Mouse (Mus musculus): Measurements from ENCODE around the gene Btnl2. TPM values are rescaled to one million over a fixed set of nuclear protein-coding genes. Genes with fewer than 3 reads are reported as not detected.
"Not testable (repeated sequence)": the region's sequence is repeated elsewhere in the genome, so short reads cannot be mapped to it uniquely, and the experiment has no call there.

Gene Btnl2
- under 1 TPM in 1 of 2 experiments, not detected in 1; 0.23 TPM for polyA plus RNA-seq (2017; shearing (Covaris generic))

DNA sequence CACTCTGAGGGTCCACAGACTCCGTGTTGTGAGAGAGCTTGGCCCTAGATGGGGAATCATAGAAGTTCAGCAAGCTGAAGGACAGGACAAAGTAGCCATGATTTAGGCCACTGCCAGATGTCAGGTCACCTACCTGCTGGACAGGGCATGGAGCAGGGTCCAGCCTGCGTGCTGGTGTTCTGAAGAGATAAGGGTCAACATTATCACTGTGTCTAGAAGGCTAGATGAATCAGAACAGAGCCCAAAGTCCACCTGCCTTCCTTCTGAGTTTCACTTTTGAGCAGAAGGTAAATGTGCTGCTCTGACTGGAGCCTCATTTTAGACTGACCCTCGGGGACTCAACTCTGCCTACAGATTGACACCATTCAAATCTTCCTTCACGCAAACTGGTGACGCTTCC, at the start of gene Btnl2:
TSS of gene Btnl2 (plus strand) at position 284 of the 400 bp plus-strand sequence.
- ATAC-seq: no peak

- peak; percentile 85 for ATAC-seq
Measured at GRCm38 (mm10) chr17:34305380-34306030, 49.1 kb upstream of the Btnl2 start, which contains the start of gene H2-Eb1. H2-Eb1 (plus strand) TSS chr17:34305867.

- no peak for ATAC-seq
Measured at GRCm38 (mm10) chr17:34306407-34306806, 48.2 kb upstream of the Btnl2 start.

DNA sequence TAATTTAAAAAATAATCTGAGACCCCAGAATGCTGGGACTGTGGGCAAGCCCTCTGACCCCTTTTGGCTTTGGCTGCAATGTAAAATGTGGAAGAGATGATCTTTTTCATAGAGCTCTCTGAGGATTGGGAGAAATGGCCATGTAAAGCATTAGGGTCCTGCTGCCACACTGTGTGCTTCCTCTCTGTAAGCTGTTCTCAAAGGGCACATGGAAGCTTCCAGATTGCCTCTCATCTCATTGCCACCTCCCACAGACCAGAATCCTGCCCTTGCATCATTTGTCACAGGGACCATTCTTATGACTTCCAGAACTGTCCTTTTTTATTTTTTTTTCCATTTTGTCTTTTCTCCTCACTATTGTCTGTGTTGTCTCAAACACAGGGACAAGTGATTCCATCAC, 47.4 kb upstream of the Btnl2 start:
- ATAC-seq: no peak

DNA sequence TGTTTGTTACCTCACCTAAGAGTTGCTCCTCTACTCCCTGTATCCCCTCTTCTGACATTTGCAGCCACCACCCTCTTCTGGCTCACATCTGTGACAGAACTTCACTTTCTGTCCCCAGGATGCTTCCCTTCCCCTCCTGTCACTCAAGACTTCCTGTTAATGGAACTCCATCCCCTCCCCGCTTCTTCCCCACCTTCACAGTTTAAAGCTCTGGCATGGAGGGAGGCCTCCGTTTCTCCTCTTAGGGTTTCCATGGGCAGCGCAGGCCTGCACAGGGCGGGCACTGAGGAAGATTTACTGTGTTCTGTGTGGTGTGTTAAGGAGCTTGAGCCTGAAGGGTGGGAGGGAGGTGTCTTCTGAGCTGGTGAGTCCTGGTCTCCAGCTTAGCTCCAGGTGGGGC, 46.5 kb upstream of the Btnl2 start:
- no peak for ATAC-seq

GRCm38 (mm10) chr17:34309225-34309624, 45.4 kb upstream of the Btnl2 start:
- ATAC-seq: no peak

DNA sequence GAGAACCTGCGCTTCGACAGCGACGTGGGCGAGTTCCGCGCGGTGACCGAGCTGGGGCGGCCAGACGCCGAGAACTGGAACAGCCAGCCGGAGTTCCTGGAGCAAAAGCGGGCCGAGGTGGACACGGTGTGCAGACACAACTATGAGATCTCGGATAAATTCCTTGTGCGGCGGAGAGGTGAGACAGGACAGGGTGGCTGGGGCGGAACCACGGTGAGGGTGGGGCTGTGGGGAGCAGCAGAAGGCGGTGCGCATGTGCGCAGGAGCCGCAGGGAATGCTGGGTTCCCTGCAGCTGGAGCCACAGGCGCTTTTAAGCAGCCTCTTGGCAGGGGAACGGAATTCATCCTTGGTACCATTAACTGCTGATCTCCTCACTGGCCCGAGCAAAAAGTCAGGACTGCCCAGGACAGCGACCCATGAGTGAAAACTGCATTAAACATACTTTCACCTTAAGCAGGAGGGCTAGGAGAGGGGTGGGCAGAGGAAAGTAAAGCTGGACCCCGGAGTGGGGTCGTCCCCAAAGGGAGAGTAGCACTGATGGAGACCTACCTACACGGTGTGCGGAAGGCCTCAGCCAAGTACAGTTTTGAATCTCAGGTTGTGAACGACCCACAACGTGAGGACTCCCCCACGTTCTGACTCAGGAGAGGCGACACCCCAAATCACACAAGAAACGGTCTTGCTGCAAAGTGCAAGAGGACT, 44.8 kb upstream of the Btnl2 start:
- peak; percentile 36 for ATAC-seq

DNA sequence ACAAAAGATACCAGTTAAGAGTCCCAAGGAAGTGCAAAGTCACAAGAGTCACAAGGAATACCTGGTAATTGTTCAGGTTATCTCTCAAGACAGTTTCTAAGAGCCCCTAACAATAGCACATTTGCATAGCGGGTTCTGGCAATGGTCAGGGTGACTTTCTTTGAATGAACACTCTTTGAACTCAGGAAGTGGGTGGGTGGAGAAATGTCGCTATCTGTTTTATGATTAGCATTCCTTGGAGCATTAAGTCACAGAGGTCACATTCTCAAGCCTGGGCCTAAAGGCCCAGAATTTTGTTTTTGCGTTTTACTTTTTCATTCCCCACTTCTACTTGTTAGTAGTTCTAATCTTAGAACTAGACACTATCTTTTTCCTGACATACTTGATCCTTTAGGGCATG, 44.1 kb upstream of the Btnl2 start:
- not testable (repeated sequence) for ATAC-seq

- ATAC-seq: no peak
Measured at GRCm38 (mm10) chr17:34312185-34312584, 42.4 kb upstream of the Btnl2 start.

DNA sequence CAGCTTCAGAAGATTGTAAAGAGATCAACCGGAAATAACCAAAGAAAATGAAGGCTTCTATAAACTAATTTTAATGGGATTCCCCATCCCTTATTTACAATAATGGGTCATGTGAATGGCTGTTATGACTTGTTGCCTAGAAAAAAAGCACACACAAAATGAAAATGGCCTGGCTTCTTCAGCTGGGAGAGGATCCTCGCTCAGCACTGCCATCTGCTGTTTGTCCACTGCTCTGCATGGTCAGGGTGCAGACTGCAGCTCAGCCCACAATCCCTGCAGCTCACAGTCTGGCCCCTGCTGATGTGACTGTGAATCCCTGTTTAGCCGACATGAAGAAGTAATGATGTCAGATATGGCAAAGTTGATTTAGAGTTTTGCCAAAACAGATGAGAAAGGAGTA, 41.2 kb upstream of the Btnl2 start:
- ATAC-seq: peak; percentile 72

DNA sequence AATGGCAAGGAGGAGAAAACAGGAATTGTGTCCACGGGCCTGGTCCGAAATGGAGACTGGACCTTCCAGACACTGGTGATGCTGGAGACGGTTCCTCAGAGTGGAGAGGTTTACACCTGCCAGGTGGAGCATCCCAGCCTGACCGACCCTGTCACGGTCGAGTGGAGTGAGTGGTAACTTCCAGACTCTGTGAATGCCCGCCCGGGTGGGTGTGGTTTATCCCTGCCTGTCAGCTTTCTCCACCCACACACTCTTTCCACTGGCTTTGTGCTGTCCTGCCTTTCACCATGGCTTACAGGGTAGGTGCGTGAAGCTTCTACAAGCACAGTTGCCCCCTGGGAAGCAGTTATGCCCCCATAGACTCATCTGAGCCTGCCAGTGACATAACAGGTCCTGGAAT, 40.3 kb upstream of the Btnl2 start:
- no peak for ATAC-seq

GRCm38 (mm10) chr17:34315512-34315911, 39.1 kb upstream of the Btnl2 start:
- ATAC-seq: no peak

- no peak for ATAC-seq
Measured at GRCm38 (mm10) chr17:34316697-34317096, 37.9 kb upstream of the Btnl2 start.

GRCm38 (mm10) chr17:34317275-34317674, 37.3 kb upstream of the Btnl2 start:
- no peak for ATAC-seq

GRCm38 (mm10) chr17:34325436-34325835, 29.2 kb upstream of the Btnl2 start, which contains the start of gene H2-Eb2:
H2-Eb2 (plus strand) TSS chr17:34325665.
- no peak for ATAC-seq

GRCm38 (mm10) chr17:34326373-34326772, 28.2 kb upstream of the Btnl2 start:
- ATAC-seq: no peak

GRCm38 (mm10) chr17:34329807-34330206, 24.8 kb upstream of the Btnl2 start:
- ATAC-seq: peak; percentile 94

GRCm38 (mm10) chr17:34331200-34331599, 23.4 kb upstream of the Btnl2 start:
- no peak for ATAC-seq

DNA sequence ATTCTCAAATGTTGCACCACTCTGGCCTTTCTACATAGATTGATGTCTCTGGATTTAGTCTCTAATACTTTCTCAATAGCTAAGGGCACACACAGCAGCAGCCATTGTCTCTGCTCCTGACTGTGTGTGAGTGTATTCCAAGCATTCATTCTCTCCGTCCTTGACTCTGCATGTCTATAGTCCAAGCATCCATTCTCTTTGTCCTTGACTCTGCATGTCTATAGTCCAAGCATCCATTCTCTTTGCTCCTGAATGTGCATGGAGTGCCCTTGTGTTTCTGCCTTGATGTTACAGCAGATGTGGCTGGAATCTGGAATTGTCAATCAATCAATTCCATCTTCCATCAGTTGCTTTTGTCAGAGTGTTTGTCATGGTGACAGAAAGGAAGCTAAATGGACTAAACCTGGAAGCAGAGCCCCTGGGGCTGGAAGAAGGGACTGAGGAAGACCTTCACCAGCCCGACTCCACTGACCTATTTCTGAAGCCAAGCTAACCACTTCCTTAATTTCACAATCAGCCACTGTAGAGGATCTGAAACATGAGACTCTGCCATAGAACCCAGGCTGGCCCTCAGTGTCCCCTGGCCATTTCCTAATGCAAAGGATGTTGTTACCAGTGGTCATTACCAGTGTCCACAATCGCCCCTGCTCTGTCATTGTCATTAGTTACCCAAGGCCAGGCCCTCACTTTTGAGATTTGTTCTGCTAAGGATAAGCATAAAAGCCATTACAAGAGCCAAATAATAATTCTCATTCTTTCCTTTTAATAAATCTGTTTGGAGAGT, 13.8 kb upstream of the Btnl2 start:
- no peak for ATAC-seq

GRCm38 (mm10) chr17:34344882-34345281, 9.7 kb upstream of the Btnl2 start:
- no peak for ATAC-seq

DNA sequence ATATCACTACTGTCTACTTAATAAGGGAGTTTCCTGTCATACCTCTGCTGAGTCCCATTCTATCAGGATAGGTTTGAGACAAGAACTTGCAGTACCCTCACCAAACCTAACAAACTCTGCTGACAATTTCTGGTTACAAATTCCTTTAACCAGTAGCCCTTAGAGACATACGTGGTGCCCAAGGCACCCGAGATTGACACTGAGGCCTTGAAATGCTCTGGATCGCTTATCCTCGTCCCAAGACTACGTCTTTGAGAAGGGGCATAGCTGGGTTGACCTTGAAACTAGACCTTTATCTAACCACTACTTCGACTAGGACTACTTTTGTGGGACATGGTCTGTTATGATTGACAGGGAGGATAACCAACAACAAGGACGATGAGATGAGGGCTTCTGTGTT, 9.1 kb upstream of the Btnl2 start:
- ATAC-seq: no peak

DNA sequence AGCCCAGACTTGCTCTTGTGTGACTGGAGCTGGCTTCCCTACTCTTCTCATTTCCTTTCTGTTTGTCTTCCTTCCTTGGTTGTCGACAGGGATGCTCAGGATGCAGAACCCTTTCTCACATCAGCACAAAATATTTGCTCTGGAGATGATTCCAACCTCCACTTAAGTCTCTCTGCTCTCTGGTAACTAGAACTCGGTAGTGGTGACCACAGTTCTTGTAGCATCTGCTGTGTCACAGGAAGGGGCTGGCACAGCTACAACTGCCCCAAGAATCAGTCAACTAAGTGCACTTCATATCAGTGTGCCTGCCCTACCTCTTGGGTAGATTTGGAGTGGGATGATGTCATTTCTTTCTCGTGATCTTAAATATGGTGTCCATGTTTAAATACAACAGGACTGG, 8.6 kb upstream of the Btnl2 start:
- ATAC-seq: no peak

- peak; percentile 96 for ATAC-seq
Measured at GRCm38 (mm10) chr17:34347606-34348308, 6.9 kb upstream of the Btnl2 start.
